Mouse (Mus musculus) liver, embryonic 14.5 days (tissue): Measurements from ENCODE around the gene Gnl3l. TPM values are rescaled to one million over a fixed set of nuclear protein-coding genes. Genes with fewer than 3 reads are reported as not detected.

ENCODE experiments used
- ATAC-seq: fragments of 200-750 bp; cut with Nextera tagmentation; 2 replicates; pipeline ENCODE4 v1.8.0; 2017; ENCODE audit warnings: moderate number of reproducible peaks, mild to moderate bottlenecking, moderate library complexity; ENCODE audit not compliant: insufficient read depth
- DNase-seq, 3 experiments: peaks; one replicate each; pipeline ENCODE4 v3.0.0-alpha.2; 2012 to 2013; ENCODE audit warnings: low read depth in 3 of 3, low spot score in 3 of 3
- H3K27ac ChIP-seq: fragments of 300-500 bp; sonication (generic); 2 replicates; pipeline ENCODE4 v1.5.1; 2014; ENCODE audit warnings: moderate library complexity, mild to moderate bottlenecking, control low read depth, inconsistent platforms
- H3K27me3 ChIP-seq: fragments of 300-500 bp; sonication (generic); 2 replicates; pipeline ENCODE4 v1.6.1; 2014; ENCODE audit warnings: mild to moderate bottlenecking, low read length, moderate library complexity; ENCODE audit not compliant: control insufficient read depth, insufficient read depth
- H3K36me3 ChIP-seq: fragments of 300-500 bp; sonication (generic); replicated peaks from 2 replicates; pipeline ENCODE4 v1.6.1; 2014; ENCODE audit warnings: low read depth; ENCODE audit not compliant: control insufficient read depth, insufficient read depth
- H3K4me1 ChIP-seq, 2 experiments: fragments of 200-500 bp in 1 of 2; fragments of 300-500 bp in 1 of 2; sonication (generic) in 1 of 2; replicated peaks; 2 replicates each; pipeline ENCODE4 v1.6.1; 2012 to 2014; ENCODE audit warnings: antibody characterized with exemption in 1 of 2, inconsistent platforms in 1 of 2, low read length in 1 of 2; ENCODE audit not compliant: control insufficient read depth in 2 of 2, insufficient read depth in 2 of 2
- H3K4me2 ChIP-seq: fragments of 300-500 bp; sonication (generic); 2 replicates; pipeline ENCODE4 v1.6.1; 2014; ENCODE audit warnings: low read depth, mild to moderate bottlenecking, control low read depth, moderate library complexity
- H3K4me3 ChIP-seq, 2 experiments: fragments of 200-500 bp in 1 of 2; fragments of 300-500 bp in 1 of 2; sonication (generic) in 1 of 2; 2 replicates each; pipeline ENCODE4 v1.5.1; 2012 to 2014; ENCODE audit warnings: low read depth in 2 of 2, low read length in 2 of 2, mild to moderate bottlenecking in 2 of 2, control low read depth in 1 of 2, inconsistent platforms in 1 of 2, moderate library complexity in 1 of 2; ENCODE audit not compliant: insufficient read depth in 1 of 2
- H3K9ac ChIP-seq: fragments of 300-500 bp; sonication (generic); replicated peaks from 2 replicates; pipeline ENCODE4 v1.6.1; 2014; ENCODE audit warnings: mild to moderate bottlenecking, control low read depth, moderate library complexity
- H3K9me3 ChIP-seq: fragments of 300-500 bp; sonication (generic); 2 replicates; pipeline ENCODE4 v1.6.1; 2016; ENCODE audit warnings: low read length, mixed read lengths; ENCODE audit not compliant: control insufficient read depth
- CTCF ChIP-seq: IDR thresholded peaks from 2 replicates; pipeline ENCODE4 v1.5.1; 2016; ENCODE audit warnings: antibody characterized with exemption, low read depth, control low read depth
- EP300 ChIP-seq: IDR thresholded peaks from 2 replicates; pipeline ENCODE4 v1.6.1; 2016; ENCODE audit warnings: antibody characterized with exemption, low read depth
- WGBS: fragments of 180-500 bp; shearing (Covaris S2); extraction: QIAGEN DNeasy Blood & Tissue Kit; methylation state at CpG from one replicate; pipeline ENCODE4 v1.1.7; 2014; ENCODE audit not compliant: insufficient replicate concordance; 5-methylcytosine and 5-hydroxymethylcytosine counted together
- polyA plus RNA-seq, 2 experiments: library from polyadenylated mRNA; depleted of rRNA in 1 of 2; stranded (reverse) in 1 of 2; unstranded in 1 of 2; fragments of >200 nt; fragmentation: Nextera tagmentation in 1 of 2; extraction: Ambion mirVana in 1 of 2; gene quantifications; 2 replicates each; pipeline versions ENCODE4 v1.2.1 to v1.2.3; 2012 to 2014

The Gnl3l gene
- polyA plus RNA-seq, 2 experiments = 5.4 to 10.3 TPM

GRCm38 (mm10) chrX:151055559-151055958 is 38.4 kb upstream of the Gnl3l start:
- no peaks in the 10 kb centered on the region for H3K9me3 ChIP-seq
- ATAC-seq (0 out of 2 replicates have a peak, but pooled peaks have one; percentile 28), DNase-seq (no peak)
- H3K27me3 ChIP-seq = no peaks in the 10 kb centered on the region
- WGBS = 27% methylated on average over 1 of the region's 1 CpGs
- H3K4me1 ChIP-seq = no peaks in the 10 kb centered on the region
- H3K4me2 ChIP-seq = no peak overlapping the region
- TF ChIP-seq CTCF (no peak), EP300 (no peak)
- no peak overlapping the region for H3K9ac ChIP-seq
- no peak overlapping the region for H3K4me3 ChIP-seq
- H3K36me3 ChIP-seq = no peaks in the 10 kb centered on the region
- no peak overlapping the region for H3K27ac ChIP-seq

- ATAC-seq (no peak), DNase-seq (no peak)
- H3K9ac ChIP-seq = no peak overlapping the region
- TF ChIP-seq CTCF (no peak), EP300 (no peak)
- no peak overlapping the region for H3K27ac ChIP-seq
- no peaks in the 10 kb centered on the region for H3K9me3 ChIP-seq
- WGBS = 78% methylated on average over 3 of the region's 6 CpGs
- no peaks in the 10 kb centered on the region for H3K36me3 ChIP-seq
- H3K4me2 ChIP-seq = no peak overlapping the region
- no peaks in the 10 kb centered on the region for H3K27me3 ChIP-seq
- no peak overlapping the region for H3K4me3 ChIP-seq
- H3K4me1 ChIP-seq = no peaks in the 10 kb centered on the region
Measured at GRCm38 (mm10) chrX:151054489-151054888, 37.4 kb upstream of the Gnl3l start.

GRCm38 (mm10) chrX:151050337-151050736 is 33.2 kb upstream of the Gnl3l start:
- Histone ChIP-seq H3K27ac (no peak overlapping the region), H3K27me3 (peaks cover 22% of the 10 kb centered on the region), H3K4me3 (no peak overlapping the region), H3K9me3 (no peaks in the 10 kb centered on the region), H3K9ac (no peak overlapping the region), H3K4me1 (no peaks in the 10 kb centered on the region), H3K36me3 (no peaks in the 10 kb centered on the region), H3K4me2 (no peak overlapping the region)
- WGBS = 63% methylated on average over 7 of the region's 7 CpGs
- no peak for DNase-seq
- no peak for TF ChIP-seq EP300
- TF ChIP-seq CTCF = no peak
- no peak for ATAC-seq

- DNase-seq = no peak
- H3K9ac ChIP-seq = no peak overlapping the region
- WGBS = 48% methylated on average over 8 of the region's 8 CpGs
- H3K36me3 ChIP-seq = no peaks in the 10 kb centered on the region
- peaks cover 22% of the 10 kb centered on the region for H3K27me3 ChIP-seq
- H3K4me3 ChIP-seq = no peak overlapping the region
- ATAC-seq = peak; percentile 37
- H3K4me2 ChIP-seq = no peak overlapping the region
- no peak for TF ChIP-seq CTCF
- H3K4me1 ChIP-seq = no peaks in the 10 kb centered on the region
- H3K9me3 ChIP-seq = no peaks in the 10 kb centered on the region
- no peak overlapping the region for H3K27ac ChIP-seq
Measured at GRCm38 (mm10) chrX:151049661-151050215, 32.6 kb upstream of the Gnl3l start.

- H3K4me1 ChIP-seq = no peaks in the 10 kb centered on the region
- H3K9me3 ChIP-seq = no peaks in the 10 kb centered on the region
- peak overlapping the region; percentile 18; the same call in 1 of the 2 replicates for H3K9ac ChIP-seq
- H3K4me2 ChIP-seq = peak overlapping the region; percentile 50
- H3K36me3 ChIP-seq = no peaks in the 10 kb centered on the region
- no peak overlapping the region for H3K27ac ChIP-seq
- H3K27me3 ChIP-seq = peaks cover 22% of the 10 kb centered on the region
- TF ChIP-seq EP300 (no peak), CTCF (no peak)
- peak overlapping the region; percentile 51 to 52 for H3K4me3 ChIP-seq
- ATAC-seq (0 out of 2 replicates have a peak, but pooled peaks have one; percentile 16), DNase-seq (no peak)
- 16% methylated on average over 55 of the region's 56 CpGs for WGBS
Measured at GRCm38 (mm10) chrX:151047431-151048058, 30.4 kb upstream of the Gnl3l start.
